Mouse (Mus musculus): ENCODE data around the gene Prkcg. TPM values are rescaled to one million over a fixed set of nuclear protein-coding genes. Genes with fewer than 3 reads are reported as not detected.

The Prkcg gene
- polyA plus RNA-seq (2014; fragmentation: Nextera tagmentation; extraction: Ambion mirVana): 0.31 and 0.77 TPM in 2 replicates

DNA sequence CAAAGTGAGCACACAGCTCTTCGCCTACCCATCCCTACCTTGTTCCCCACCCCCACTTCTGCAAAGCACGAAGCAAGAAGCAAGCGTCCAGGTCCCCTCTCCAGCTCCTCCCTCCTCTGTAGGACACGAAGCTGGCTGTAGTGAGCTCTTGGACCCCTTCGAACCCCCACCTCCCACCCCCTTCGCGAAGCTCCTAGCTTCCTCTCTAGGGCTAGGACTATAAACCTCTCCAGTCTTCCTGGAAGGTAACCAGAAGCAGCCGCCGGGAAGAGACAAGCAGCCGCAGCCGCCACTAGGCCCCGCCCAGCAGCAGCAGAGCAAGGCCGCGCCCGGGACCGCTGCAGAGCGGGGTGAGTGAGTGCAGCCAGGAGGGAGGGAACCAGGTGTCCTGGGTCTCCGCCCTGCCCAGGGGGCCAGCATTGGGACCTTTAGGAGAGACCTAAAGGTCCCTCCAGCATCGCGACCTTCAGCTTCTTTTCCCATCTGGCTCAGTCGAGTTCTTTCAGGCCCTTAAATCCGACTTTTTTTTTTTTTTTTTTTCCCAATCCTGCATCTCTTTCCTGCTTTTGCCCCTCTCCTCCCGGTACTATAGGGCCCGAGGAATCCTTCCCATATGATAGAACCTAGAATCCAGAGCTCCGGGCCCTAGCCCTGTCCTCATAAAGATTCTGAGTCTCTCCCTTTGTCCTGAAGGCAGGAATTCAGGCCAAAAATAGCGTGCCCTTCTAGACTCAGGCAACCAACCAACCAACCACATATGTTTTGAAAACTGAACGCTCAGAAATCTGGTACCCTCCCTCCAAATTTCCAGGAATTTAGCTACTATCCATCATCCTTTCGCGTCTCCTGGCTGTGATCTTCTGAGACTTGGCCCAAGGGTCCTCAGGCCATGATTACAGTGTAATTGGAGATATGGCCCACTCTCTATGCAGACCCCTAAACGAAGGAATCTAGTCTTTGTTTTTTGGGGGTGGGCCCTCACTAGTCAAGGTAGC is at the start of gene Prkcg, which contains the start of gene Myadm:
TSS of gene Prkcg (plus strand) at position 204 of the 995 bp plus-strand sequence.
TSS of gene Myadm (plus strand) at position 105 of the 995 bp plus-strand sequence.
- DNase-seq (ENCODE audit: low spot score, missing footprints) (peak; percentile 95), ATAC-seq (ENCODE audit: low FRiP score) (peak; percentile 47)
- Histone ChIP-seq H3K4me3 (ENCODE audit: low read depth, low read length) (peak within 1 kb of the TSS; percentile 23), H3K4me1 (ENCODE audit: control insufficient read depth, insufficient read depth, low read length) (peaks cover 20% of the 10 kb centered on the region), H3K36me3 (ENCODE audit: control insufficient read depth, insufficient read depth, low read length) (no peaks in the 10 kb centered on the region), H3K4me2 (peak within 1 kb of the TSS; percentile 35), H3K9me3 (ENCODE audit: control insufficient read depth, low read length) (no peaks in the 10 kb centered on the region), H3K9ac (ENCODE audit: low read length) (peak within 1 kb of the TSS; percentile 53), H3K27me3 (ENCODE audit: control insufficient read depth, insufficient read depth, low read length) (no peaks in the 10 kb centered on the region), H3K27ac (ENCODE audit: low read depth, low read length) (peak within 1 kb of the TSS; percentile 59)
- 2% methylated on average over 30 of the region's 30 CpGs for WGBS

DNA sequence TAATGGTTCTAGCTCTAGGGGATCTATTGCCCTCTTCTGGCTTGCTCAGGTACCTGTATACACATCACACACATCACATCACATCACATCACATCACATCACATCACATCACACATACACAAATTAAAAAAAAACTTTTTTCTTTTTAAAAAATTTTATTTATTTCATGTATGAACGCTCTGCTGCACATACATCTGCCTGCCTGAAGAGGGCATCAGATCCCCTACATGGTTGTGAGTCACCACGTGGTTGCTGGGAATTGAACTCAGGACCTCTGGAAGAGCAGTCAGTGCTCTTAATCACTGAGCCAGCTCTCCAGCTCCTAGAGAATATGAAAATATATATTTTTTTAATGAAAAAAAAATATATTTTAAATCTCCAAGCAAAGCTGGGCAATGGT is 49.8 kb upstream of the Prkcg start:
- Histone ChIP-seq H3K9me3 (ENCODE audit: control insufficient read depth, low read length) (no peaks in the 10 kb centered on the region; the same call in 1 of the 2 replicates), H3K27ac (ENCODE audit: low read depth, low read length) (no peak overlapping the region), H3K4me1 (ENCODE audit: control insufficient read depth, insufficient read depth, low read length) (no peaks in the 10 kb centered on the region), H3K27me3 (ENCODE audit: control insufficient read depth, insufficient read depth, low read length) (no peaks in the 10 kb centered on the region), H3K9ac (ENCODE audit: low read length) (no peak overlapping the region), H3K4me2 (no peak overlapping the region), H3K4me3 (ENCODE audit: low read depth, low read length) (no peak overlapping the region), H3K36me3 (ENCODE audit: control insufficient read depth, insufficient read depth, low read length) (no peaks in the 10 kb centered on the region)
- no peak for ATAC-seq (ENCODE audit: low FRiP score)
- WGBS: 77% methylated on average over 2 of the region's 2 CpGs
- DNase-seq (ENCODE audit: low spot score, missing footprints): no peak

DNA sequence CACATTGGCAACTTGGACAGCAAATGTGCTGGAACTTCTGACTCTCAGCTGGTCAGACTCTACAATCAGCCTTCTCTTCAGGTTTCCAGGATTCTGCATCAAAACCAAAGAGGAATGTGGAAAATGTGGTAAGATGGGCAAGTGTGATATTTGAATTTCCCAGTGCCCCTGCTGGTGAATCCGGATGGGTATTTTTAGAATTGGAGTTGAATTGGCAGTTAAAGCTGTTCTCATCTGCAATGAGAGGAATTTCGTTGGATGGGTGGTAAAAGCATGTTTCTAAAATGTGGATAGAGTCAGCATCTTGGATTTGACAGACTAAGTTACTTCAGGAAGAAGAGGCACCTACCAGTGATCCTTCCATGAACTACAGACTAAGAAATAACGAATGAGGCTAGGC is 28.3 kb upstream of the Prkcg start:
- Histone ChIP-seq H3K4me1 (ENCODE audit: control insufficient read depth, insufficient read depth, low read length) (no peaks in the 10 kb centered on the region), H3K4me2 (no peak overlapping the region), H3K27me3 (ENCODE audit: control insufficient read depth, insufficient read depth, low read length) (no peaks in the 10 kb centered on the region), H3K9me3 (ENCODE audit: control insufficient read depth, low read length) (no peaks in the 10 kb centered on the region), H3K27ac (ENCODE audit: low read depth, low read length) (no peak overlapping the region), H3K4me3 (ENCODE audit: low read depth, low read length) (no peak overlapping the region), H3K36me3 (ENCODE audit: control insufficient read depth, insufficient read depth, low read length) (no peaks in the 10 kb centered on the region), H3K9ac (ENCODE audit: low read length) (no peak overlapping the region)
- no peak for DNase-seq (ENCODE audit: low spot score, missing footprints)
- no peak for ATAC-seq (ENCODE audit: low FRiP score)
- 66% methylated on average over 3 of the region's 3 CpGs for WGBS

DNA sequence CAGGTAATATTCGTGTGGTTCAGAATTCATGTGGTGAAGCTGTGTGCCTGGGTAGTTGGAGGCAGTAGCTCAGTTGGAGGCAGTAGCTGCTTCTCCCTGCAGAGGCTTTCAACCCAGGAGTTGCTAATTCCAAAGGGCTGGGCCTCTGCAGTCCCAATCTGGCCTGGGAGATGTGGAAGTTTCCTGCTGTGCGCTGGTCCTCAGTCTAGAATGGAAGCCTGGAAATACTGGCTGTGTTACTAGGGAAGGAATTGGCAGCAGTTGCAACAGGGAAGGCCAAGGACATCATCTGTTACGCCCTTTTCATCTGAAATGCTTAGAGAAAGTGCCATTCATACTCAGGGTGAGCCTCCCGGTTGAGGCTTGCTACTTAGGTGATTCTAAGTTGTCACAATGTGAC is 27.5 kb upstream of the Prkcg start:
- H3K4me2 ChIP-seq: no peak overlapping the region
- no peaks in the 10 kb centered on the region for H3K4me1 ChIP-seq (ENCODE audit: control insufficient read depth, insufficient read depth, low read length)
- H3K27me3 ChIP-seq (ENCODE audit: control insufficient read depth, insufficient read depth, low read length): no peaks in the 10 kb centered on the region
- no peak overlapping the region for H3K9ac ChIP-seq (ENCODE audit: low read length)
- ATAC-seq (ENCODE audit: low FRiP score) (no peak), DNase-seq (ENCODE audit: low spot score, missing footprints) (no peak)
- H3K9me3 ChIP-seq (ENCODE audit: control insufficient read depth, low read length): no peaks in the 10 kb centered on the region
- H3K36me3 ChIP-seq (ENCODE audit: control insufficient read depth, insufficient read depth, low read length): no peaks in the 10 kb centered on the region
- no peak overlapping the region for H3K27ac ChIP-seq (ENCODE audit: low read depth, low read length)
- WGBS: 75% methylated on average over 4 of the region's 4 CpGs
- H3K4me3 ChIP-seq (ENCODE audit: low read depth, low read length): no peak overlapping the region

DNA sequence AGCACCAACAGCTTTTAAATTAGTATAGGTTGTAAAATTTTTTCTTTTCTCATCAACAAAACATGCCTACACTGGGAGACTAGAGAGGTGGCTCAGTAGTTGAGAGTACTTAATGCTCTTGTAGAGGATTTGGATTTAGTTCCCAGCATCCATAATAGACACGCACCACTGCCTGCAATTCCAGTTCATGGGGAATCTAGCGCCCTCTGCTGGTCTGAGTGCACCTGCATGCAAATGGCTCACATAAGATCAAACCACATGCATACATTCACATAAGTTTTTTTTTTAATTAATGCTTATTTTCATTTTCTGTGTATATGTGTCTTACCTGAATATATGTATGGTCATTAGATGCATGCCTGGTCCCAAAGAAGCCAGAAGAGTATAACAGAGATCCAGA is 26.2 kb upstream of the Prkcg start:
- H3K4me2 ChIP-seq: no peak overlapping the region
- no peaks in the 10 kb centered on the region for H3K36me3 ChIP-seq (ENCODE audit: control insufficient read depth, insufficient read depth, low read length)
- no peak overlapping the region for H3K9ac ChIP-seq (ENCODE audit: low read length)
- H3K4me3 ChIP-seq (ENCODE audit: low read depth, low read length): no peak overlapping the region
- no peaks in the 10 kb centered on the region for H3K4me1 ChIP-seq (ENCODE audit: control insufficient read depth, insufficient read depth, low read length)
- WGBS: 44% methylated on average over 2 of the region's 2 CpGs
- no peak overlapping the region for H3K27ac ChIP-seq (ENCODE audit: low read depth, low read length)
- H3K9me3 ChIP-seq (ENCODE audit: control insufficient read depth, low read length): no peaks in the 10 kb centered on the region
- no peaks in the 10 kb centered on the region for H3K27me3 ChIP-seq (ENCODE audit: control insufficient read depth, insufficient read depth, low read length)
- ATAC-seq (ENCODE audit: low FRiP score): no peak
- peak; percentile 84 for DNase-seq (ENCODE audit: low spot score, missing footprints)

DNA sequence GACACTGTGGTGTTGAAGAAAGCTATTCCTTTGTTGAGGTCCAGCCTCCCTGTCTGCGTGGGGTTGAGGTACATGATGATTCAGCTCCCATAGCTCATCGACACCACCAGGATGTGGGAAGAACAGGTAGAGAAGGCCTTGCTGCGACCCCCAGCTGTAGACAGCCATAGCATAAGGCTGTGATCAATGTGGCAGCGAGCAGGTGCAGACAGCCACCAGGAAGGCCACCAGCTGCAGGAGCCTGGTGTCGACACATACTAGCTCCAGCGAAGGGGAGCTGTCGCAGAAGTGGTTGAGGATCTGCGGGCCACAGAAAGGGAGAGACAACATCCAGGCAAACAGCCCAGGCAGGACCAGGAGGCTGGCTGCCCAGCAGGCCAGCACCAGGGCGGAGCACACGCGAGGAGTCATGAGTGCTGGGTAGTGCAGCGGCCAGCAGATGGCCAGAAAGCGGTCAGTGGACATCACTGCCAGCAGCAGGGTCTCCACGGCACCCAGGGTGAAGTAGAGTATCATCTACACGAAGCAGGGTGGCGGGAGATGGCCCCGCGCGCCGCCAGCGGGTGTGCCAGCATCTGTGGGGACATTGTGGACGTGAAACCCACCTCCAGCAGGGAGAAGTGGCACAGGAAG is 24.5 kb upstream of the Prkcg start:
- peak overlapping the region; percentile 30; the same call in 1 of the 2 replicates for H3K4me2 ChIP-seq

DNA sequence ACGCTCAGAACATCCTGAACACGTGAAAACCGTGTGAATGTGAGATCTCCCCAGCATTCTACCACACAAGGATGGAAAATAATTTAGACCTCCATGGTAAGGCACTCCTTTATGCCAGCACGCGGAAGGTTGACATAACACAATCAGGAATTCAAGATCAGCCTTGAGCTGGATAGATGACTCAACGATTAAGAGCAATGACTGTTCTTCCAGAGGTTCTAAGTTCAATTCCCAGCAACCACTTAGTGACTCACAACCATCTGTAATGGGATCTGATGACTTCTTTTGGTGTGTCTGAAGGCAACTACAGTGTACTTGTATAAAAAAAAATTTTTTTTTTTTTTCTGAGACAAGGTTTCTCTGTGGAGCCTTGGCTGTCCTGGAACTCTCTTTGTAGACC is 23.7 kb upstream of the Prkcg start:
- Histone ChIP-seq H3K36me3 (ENCODE audit: control insufficient read depth, insufficient read depth, low read length) (no peaks in the 10 kb centered on the region), H3K4me2 (no peak overlapping the region), H3K4me3 (ENCODE audit: low read depth, low read length) (no peak overlapping the region), H3K4me1 (ENCODE audit: control insufficient read depth, insufficient read depth, low read length) (no peaks in the 10 kb centered on the region), H3K27me3 (ENCODE audit: control insufficient read depth, insufficient read depth, low read length) (no peaks in the 10 kb centered on the region), H3K27ac (ENCODE audit: low read depth, low read length) (no peak overlapping the region), H3K9me3 (ENCODE audit: control insufficient read depth, low read length) (no peaks in the 10 kb centered on the region), H3K9ac (ENCODE audit: low read length) (no peak overlapping the region)
- 76% methylated on average over 6 of the region's 6 CpGs for WGBS
- DNase-seq (ENCODE audit: low spot score, missing footprints) (no peak), ATAC-seq (ENCODE audit: low FRiP score) (no peak)

More for the DNA sequence above, 24.5 kb upstream of the Prkcg start:
- Histone ChIP-seq H3K9me3 (ENCODE audit: control insufficient read depth, low read length) (no peaks in the 10 kb centered on the region), H3K36me3 (ENCODE audit: control insufficient read depth, insufficient read depth, low read length) (no peaks in the 10 kb centered on the region), H3K27me3 (ENCODE audit: control insufficient read depth, insufficient read depth, low read length) (no peaks in the 10 kb centered on the region), H3K4me1 (ENCODE audit: control insufficient read depth, insufficient read depth, low read length) (no peaks in the 10 kb centered on the region), H3K4me3 (ENCODE audit: low read depth, low read length) (no peak overlapping the region), H3K9ac (ENCODE audit: low read length) (no peak overlapping the region), H3K27ac (ENCODE audit: low read depth, low read length) (no peak overlapping the region)
- 39% methylated on average over 22 of the region's 22 CpGs for WGBS
- DNase-seq (ENCODE audit: low spot score, missing footprints) (peak; percentile 81), ATAC-seq (ENCODE audit: low FRiP score) (peak; percentile 58; the same call in 1 of the 2 replicates)

DNA sequence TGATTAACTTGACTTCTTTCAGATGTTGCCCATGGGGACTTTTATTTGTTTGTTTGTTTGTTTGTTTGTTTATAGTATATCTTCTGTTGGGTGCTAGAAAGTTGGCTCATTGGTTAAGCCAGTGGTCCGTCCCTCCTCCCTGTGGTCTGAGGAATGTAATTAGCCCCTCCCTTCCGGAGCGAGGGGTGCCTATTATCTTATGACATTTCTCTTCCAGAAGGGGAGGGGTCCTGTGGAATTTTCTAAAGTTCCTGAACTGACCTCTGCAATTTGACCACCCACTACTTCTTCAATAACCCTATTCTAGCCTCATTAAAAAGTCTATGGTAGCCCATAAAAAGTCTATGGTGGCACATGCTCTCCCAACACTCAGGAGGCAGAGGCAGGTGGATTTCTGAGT is 21.7 kb upstream of the Prkcg start:
- 84% methylated on average over 3 of the region's 3 CpGs for WGBS

DNA sequence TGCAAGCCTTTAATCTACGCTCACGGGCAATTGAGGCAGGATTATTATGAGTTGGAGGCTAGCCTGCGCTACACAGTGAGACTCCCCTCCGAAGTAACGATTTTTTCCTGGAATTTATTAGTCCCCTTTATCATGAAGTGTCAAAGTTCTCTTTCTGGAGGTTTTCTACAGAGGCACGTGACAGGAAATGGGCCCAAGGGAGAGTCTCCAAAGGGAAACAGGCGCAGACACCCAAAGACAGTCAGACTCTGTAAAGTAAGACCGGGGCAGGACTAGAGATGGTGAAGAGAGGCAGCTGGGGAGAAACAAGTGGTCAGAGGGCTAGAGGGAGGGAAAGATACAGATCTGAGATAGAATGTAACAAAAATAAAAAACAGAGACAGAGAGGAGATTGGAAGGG is 21.1 kb upstream of the Prkcg start:
- no peaks in the 10 kb centered on the region for H3K27me3 ChIP-seq (ENCODE audit: control insufficient read depth, insufficient read depth, low read length)
- H3K9ac ChIP-seq (ENCODE audit: low read length): no peak overlapping the region
- no peak for DNase-seq (ENCODE audit: low spot score, missing footprints)
- no peak overlapping the region for H3K4me3 ChIP-seq (ENCODE audit: low read depth, low read length)
- H3K36me3 ChIP-seq (ENCODE audit: control insufficient read depth, insufficient read depth, low read length): no peaks in the 10 kb centered on the region
- no peak overlapping the region for H3K27ac ChIP-seq (ENCODE audit: low read depth, low read length)
- WGBS: 79% methylated on average over 8 of the region's 8 CpGs
- ATAC-seq (ENCODE audit: low FRiP score): no peak
- no peaks in the 10 kb centered on the region for H3K4me1 ChIP-seq (ENCODE audit: control insufficient read depth, insufficient read depth, low read length)
- no peak overlapping the region for H3K4me2 ChIP-seq
- no peaks in the 10 kb centered on the region for H3K9me3 ChIP-seq (ENCODE audit: control insufficient read depth, low read length)

More for the DNA sequence above, 21.7 kb upstream of the Prkcg start:
- no peaks in the 10 kb centered on the region for H3K4me1 ChIP-seq (ENCODE audit: control insufficient read depth, insufficient read depth, low read length)
- H3K4me2 ChIP-seq: no peak overlapping the region
- H3K27me3 ChIP-seq (ENCODE audit: control insufficient read depth, insufficient read depth, low read length): no peaks in the 10 kb centered on the region
- no peak overlapping the region for H3K4me3 ChIP-seq (ENCODE audit: low read depth, low read length)
- ATAC-seq (ENCODE audit: low FRiP score) (no peak), DNase-seq (ENCODE audit: low spot score, missing footprints) (no peak)
- no peak overlapping the region for H3K9ac ChIP-seq (ENCODE audit: low read length)
- no peaks in the 10 kb centered on the region for H3K36me3 ChIP-seq (ENCODE audit: control insufficient read depth, insufficient read depth, low read length)
- H3K27ac ChIP-seq (ENCODE audit: low read depth, low read length): no peak overlapping the region
- H3K9me3 ChIP-seq (ENCODE audit: control insufficient read depth, low read length): no peaks in the 10 kb centered on the region

All from midbrain, embryonic 11.5 days (tissue).